Mouse (Mus musculus) embryo, embryonic 11 days (tissue): ENCODE measurements around the gene Myom1.

Experiments used
- DNase-seq: peaks from one replicate; pipeline ENCODE4 v3.0.0-alpha.2; 2015

Myom1 gene

GRCm38 (mm10) chr17:70992662-70993061 is 9.8 kb upstream of the Myom1 start:
- DNase-seq, result no peak

- no peak for DNase-seq
Measured at GRCm38 (mm10) chr17:70993385-70993807, 9.0 kb upstream of the Myom1 start.

GRCm38 (mm10) chr17:70994671-70995070 is 7.8 kb upstream of the Myom1 start:
- no peak for DNase-seq

- DNase-seq, result no peak
Measured at GRCm38 (mm10) chr17:70995551-70995950, 6.9 kb upstream of the Myom1 start.

GRCm38 (mm10) chr17:70997836-70998235 is 4.6 kb upstream of the Myom1 start:
- DNase-seq, result no peak

- DNase-seq, result no peak
Measured at GRCm38 (mm10) chr17:70998400-70998975, 3.9 kb upstream of the Myom1 start.

- no peak for DNase-seq
Measured at GRCm38 (mm10) chr17:70999187-70999586, 3.2 kb upstream of the Myom1 start.

- no peak for DNase-seq
Measured at GRCm38 (mm10) chr17:71000255-71000654, 2.2 kb upstream of the Myom1 start.

GRCm38 (mm10) chr17:71001067-71001466 is 1.4 kb upstream of the Myom1 start:
- peak; percentile 29 for DNase-seq

- DNase-seq, result no peak
Measured at GRCm38 (mm10) chr17:71001699-71002080, 743 bp upstream of the Myom1 start.

GRCm38 (mm10) chr17:71002744-71003094 is 286 bp downstream of the Myom1 start, which contains the start of gene Myl12a:
Gene Myl12a (minus strand): TSS chr17:71002878.
- DNase-seq, result no peak

- no peak for DNase-seq
Measured at GRCm38 (mm10) chr17:71003112-71003511, 679 bp downstream of the Myom1 start.

GRCm38 (mm10) chr17:71003721-71004120 is 1.3 kb downstream of the Myom1 start:
- DNase-seq, result no peak

GRCm38 (mm10) chr17:71004186-71004960 is 1.9 kb downstream of the Myom1 start:
- no peak for DNase-seq

- no peak for DNase-seq
Measured at GRCm38 (mm10) chr17:71006976-71007375, 4.5 kb downstream of the Myom1 start.

- DNase-seq, result no peak
Measured at GRCm38 (mm10) chr17:71008676-71009075, 6.2 kb downstream of the Myom1 start.

- DNase-seq, result no peak
Measured at GRCm38 (mm10) chr17:71009751-71010150, 7.3 kb downstream of the Myom1 start.

- no peak for DNase-seq
Measured at GRCm38 (mm10) chr17:71010646-71011242, 8.3 kb downstream of the Myom1 start.

- DNase-seq, result no peak
Measured at GRCm38 (mm10) chr17:71011931-71012662, 9.7 kb downstream of the Myom1 start.

- DNase-seq, result no peak
Measured at GRCm38 (mm10) chr17:71013105-71013504, 10.7 kb downstream of the Myom1 start.

GRCm38 (mm10) chr17:71014911-71015310 is 12.5 kb downstream of the Myom1 start:
- DNase-seq, result no peak

GRCm38 (mm10) chr17:71017457-71017998 is 15.1 kb downstream of the Myom1 start:
- no peak for DNase-seq

GRCm38 (mm10) chr17:71018151-71018550 is 15.7 kb downstream of the Myom1 start:
- no peak for DNase-seq
